Mouse (Mus musculus): Measurements from ENCODE around the gene Ddn. TPM values are rescaled to one million over a fixed set of nuclear protein-coding genes. Genes with fewer than 3 reads are reported as not detected.
A peak's percentile ranks its signal among the peaks of the same experiment; 100 is the strongest.
"Not testable (repeated sequence)": the region's sequence is repeated elsewhere in the genome, so short reads cannot be mapped to it uniquely, and the experiment has no call there.

Ddn gene
- total RNA-seq, 2 experiments from 2014 or later: 0.36 to 0.57 TPM

- no peak for DNase-seq (ENCODE audit: low spot score)
Observed at GRCm38 (mm10) chr15:98832161-98833058, 23.1 kb upstream of the Ddn start.

GRCm38 (mm10) chr15:98831684-98832035 is 22.4 kb upstream of the Ddn start:
- DNase-seq (ENCODE audit: low spot score): no peak

GRCm38 (mm10) chr15:98830736-98831683 is 21.7 kb upstream of the Ddn start, which contains the start of gene Prkag1:
Gene Prkag1 (minus strand): TSS chr15:98831521.
- peak; percentile 96 for DNase-seq (ENCODE audit: low spot score)

- no peak for DNase-seq (ENCODE audit: low spot score)
Observed at GRCm38 (mm10) chr15:98827611-98828011, 18.3 kb upstream of the Ddn start.

- DNase-seq (ENCODE audit: low spot score): no peak
Observed at GRCm38 (mm10) chr15:98823434-98823833, 14.1 kb upstream of the Ddn start.

- DNase-seq (ENCODE audit: low spot score): no peak
Observed at GRCm38 (mm10) chr15:98822147-98822546, 12.9 kb upstream of the Ddn start.

GRCm38 (mm10) chr15:98821403-98821802 is 12.1 kb upstream of the Ddn start:
- no peak for DNase-seq (ENCODE audit: low spot score)

- no peak for DNase-seq (ENCODE audit: low spot score)
Observed at GRCm38 (mm10) chr15:98820937-98821336, 11.6 kb upstream of the Ddn start.

GRCm38 (mm10) chr15:98818171-98818570 is 8.9 kb upstream of the Ddn start:
- no peak for DNase-seq (ENCODE audit: low spot score)

GRCm38 (mm10) chr15:98812741-98813424 is 3.6 kb upstream of the Ddn start:
- no peak for DNase-seq (ENCODE audit: low spot score)

GRCm38 (mm10) chr15:98810212-98810611 is 922 bp upstream of the Ddn start:
- DNase-seq (ENCODE audit: low spot score): not testable (repeated sequence)

- no peak for DNase-seq (ENCODE audit: low spot score)
Observed at GRCm38 (mm10) chr15:98808651-98809134, 597 bp downstream of the Ddn start.

GRCm38 (mm10) chr15:98807895-98808650 is 1.2 kb downstream of the Ddn start:
- no peak for DNase-seq (ENCODE audit: low spot score)

GRCm38 (mm10) chr15:98806809-98807770 is 2.2 kb downstream of the Ddn start:
- no peak for DNase-seq (ENCODE audit: low spot score)

GRCm38 (mm10) chr15:98806071-98806808 is 3.0 kb downstream of the Ddn start:
- DNase-seq (ENCODE audit: low spot score): no peak

GRCm38 (mm10) chr15:98805324-98806040 is 3.8 kb downstream of the Ddn start:
- DNase-seq (ENCODE audit: low spot score): peak; percentile 66

- DNase-seq (ENCODE audit: low spot score): peak; percentile 81
Observed at GRCm38 (mm10) chr15:98804054-98804453, 5.2 kb downstream of the Ddn start.

GRCm38 (mm10) chr15:98802926-98803325 is 6.4 kb downstream of the Ddn start:
- no peak for DNase-seq (ENCODE audit: low spot score)

Measured in gastrocnemius, adult 18-20 months (tissue).